Mouse (Mus musculus) kidney, embryonic 16.5 days (tissue): ENCODE results near the gene Ddx23. TPM values are rescaled to one million over a fixed set of nuclear protein-coding genes. Genes with fewer than 3 reads are reported as not detected.

Experiments
- ATAC-seq: fragments of 200-750 bp; cut with Nextera tagmentation; 2 replicates; pipeline ENCODE4 v1.8.0; 2017; ENCODE audit warnings: moderate TSS enrichment; ENCODE audit not compliant: low FRiP score, low TSS enrichment
- H3K27ac ChIP-seq: fragments of 300-500 bp; sonication (generic); 2 replicates; pipeline ENCODE4 v1.5.1; 2014; ENCODE audit warnings: low read length
- H3K27me3 ChIP-seq: fragments of 300-500 bp; sonication (generic); 2 replicates; pipeline ENCODE4 v1.6.1; 2014; ENCODE audit warnings: low read length, control low read depth, mixed read lengths; ENCODE audit not compliant: insufficient read depth
- H3K36me3 ChIP-seq: fragments of 300-500 bp; sonication (generic); 2 replicates; pipeline ENCODE4 v1.6.1; 2014; ENCODE audit warnings: low read length, control low read depth, mixed read lengths; ENCODE audit not compliant: insufficient read depth
- H3K4me1 ChIP-seq: fragments of 300-500 bp; sonication (generic); 2 replicates; pipeline ENCODE4 v1.6.1; 2014; ENCODE audit warnings: low read length, control low read depth, mixed read lengths; ENCODE audit not compliant: insufficient read depth
- H3K4me2 ChIP-seq: fragments of 300-500 bp; sonication (generic); replicated peaks from 2 replicates; pipeline ENCODE4 v1.6.1; 2014; ENCODE audit warnings: low read depth, low read length
- H3K4me3 ChIP-seq: fragments of 300-500 bp; sonication (generic); 2 replicates; pipeline ENCODE4 v1.5.1; 2014; ENCODE audit warnings: mild to moderate bottlenecking, low read length
- H3K9ac ChIP-seq: fragments of 300-500 bp; sonication (generic); replicated peaks from 2 replicates; pipeline ENCODE4 v1.6.1; 2014; ENCODE audit warnings: low read length
- H3K9me3 ChIP-seq: fragments of 300-500 bp; sonication (generic); 2 replicates; pipeline ENCODE4 v1.6.1; 2016; ENCODE audit warnings: low read length, control low read depth
- WGBS: fragments of 180-500 bp; shearing (Covaris S2); extraction: QIAGEN DNeasy Blood & Tissue Kit; methylation state at CpG from one replicate; pipeline ENCODE4 v1.1.7; 2014; 5-methylcytosine and 5-hydroxymethylcytosine counted together
- polyA plus RNA-seq: library from polyadenylated mRNA; unstranded; fragments of >200 nt; fragmentation: Nextera tagmentation; extraction: Ambion mirVana; gene quantifications from 2 replicates; pipeline ENCODE4 v1.2.1, GENCODE M21; 2015

Ddx23 gene
- polyA plus RNA-seq, 1 experiment from 2014 or later, result 19.0 TPM

DNA sequence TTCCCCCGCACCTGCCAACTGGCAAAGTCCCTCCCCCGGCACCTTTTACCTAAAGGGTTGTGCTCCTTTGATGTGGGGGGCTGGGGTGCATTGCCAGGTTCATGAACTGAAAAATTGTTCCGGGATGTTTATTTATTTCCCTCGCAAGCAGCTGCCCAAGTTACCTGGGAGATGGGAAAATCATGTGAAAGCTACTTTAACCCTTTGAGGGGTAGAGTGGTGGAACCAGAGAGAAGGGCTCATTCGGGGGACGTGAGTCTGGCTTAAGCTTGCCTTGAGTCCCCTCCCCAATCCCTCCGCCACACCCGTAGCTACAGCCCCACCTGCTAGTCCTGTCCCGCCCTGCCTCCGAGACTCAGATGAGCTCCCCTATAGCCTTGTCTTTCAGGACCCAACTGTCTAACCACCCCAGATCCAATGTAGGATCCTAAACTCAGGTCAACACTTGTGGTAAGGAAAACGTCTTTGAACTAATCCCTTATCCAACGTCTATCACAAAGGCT, 52.5 kb downstream of the Ddx23 start:
- H3K4me3 ChIP-seq, result peak overlapping the region; percentile 79
- peaks cover 41% of the 10 kb centered on the region for H3K4me1 ChIP-seq
- H3K4me2 ChIP-seq, result peak overlapping the region; percentile 88
- H3K9ac ChIP-seq, result peak overlapping the region; percentile 92
- peak overlapping the region; percentile 97 for H3K27ac ChIP-seq
- 3% methylated on average over 12 of the region's 12 CpGs for WGBS
- no peaks in the 10 kb centered on the region for H3K27me3 ChIP-seq
- H3K36me3 ChIP-seq, result no peaks in the 10 kb centered on the region
- ATAC-seq, result peak; percentile 24
- no peaks in the 10 kb centered on the region for H3K9me3 ChIP-seq

DNA sequence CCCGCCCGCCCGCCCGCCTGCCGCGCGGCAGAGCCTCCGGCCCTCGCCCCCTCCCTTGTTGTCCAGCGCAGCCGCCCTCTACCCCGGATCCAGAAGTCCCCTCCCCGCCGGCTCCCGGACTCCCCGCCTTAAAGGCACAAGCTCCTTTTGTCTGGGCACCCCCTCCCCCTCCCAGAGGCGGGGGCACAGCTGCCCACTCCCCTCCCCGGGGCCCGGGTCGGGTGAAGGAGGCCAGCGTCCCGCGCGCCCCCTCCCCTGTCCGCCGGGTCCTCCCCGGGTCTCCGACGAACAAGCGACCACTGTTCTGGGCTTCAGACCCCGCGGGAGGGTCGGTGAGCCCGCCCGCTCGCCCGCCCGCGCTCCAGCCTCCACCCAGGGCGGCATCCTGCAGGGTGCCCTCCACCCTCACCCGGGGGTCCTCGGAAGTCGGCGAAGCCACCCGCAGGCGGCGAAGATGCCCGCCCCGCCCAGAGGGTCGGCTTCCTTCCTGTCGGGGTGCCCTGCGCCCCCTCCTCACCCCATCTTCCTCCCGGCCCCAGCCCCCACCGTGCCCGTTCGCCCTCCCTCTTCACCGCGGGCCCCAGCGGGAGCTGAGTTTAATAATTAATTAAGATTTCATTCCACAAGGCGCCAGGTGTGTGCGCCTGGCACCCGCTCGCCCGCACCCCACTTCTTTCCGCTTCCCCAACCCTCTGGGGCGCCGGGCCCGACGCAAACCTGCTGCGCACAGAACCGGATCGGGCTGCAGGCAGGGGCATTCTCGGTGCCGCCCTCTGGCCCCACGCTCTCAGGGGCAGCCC, 53.2 kb downstream of the Ddx23 start, which contains the start of gene Adcy6:
Adcy6 (minus strand) TSS at position 746 of the 800 bp plus-strand sequence.
- Histone ChIP-seq H3K4me2 (peak within 1 kb of the TSS; percentile 88), H3K9me3 (no peaks in the 10 kb centered on the region), H3K4me1 (peaks cover 45% of the 10 kb centered on the region), H3K9ac (peak within 1 kb of the TSS; percentile 92), H3K4me3 (peak within 1 kb of the TSS; percentile 79), H3K27ac (peak within 1 kb of the TSS; percentile 97), H3K27me3 (no peaks in the 10 kb centered on the region), H3K36me3 (no peaks in the 10 kb centered on the region; the same call in 1 of the 2 replicates)
- peak; percentile 78 for ATAC-seq
- under 1% methylated on average over 51 of the region's 75 CpGs for WGBS

DNA sequence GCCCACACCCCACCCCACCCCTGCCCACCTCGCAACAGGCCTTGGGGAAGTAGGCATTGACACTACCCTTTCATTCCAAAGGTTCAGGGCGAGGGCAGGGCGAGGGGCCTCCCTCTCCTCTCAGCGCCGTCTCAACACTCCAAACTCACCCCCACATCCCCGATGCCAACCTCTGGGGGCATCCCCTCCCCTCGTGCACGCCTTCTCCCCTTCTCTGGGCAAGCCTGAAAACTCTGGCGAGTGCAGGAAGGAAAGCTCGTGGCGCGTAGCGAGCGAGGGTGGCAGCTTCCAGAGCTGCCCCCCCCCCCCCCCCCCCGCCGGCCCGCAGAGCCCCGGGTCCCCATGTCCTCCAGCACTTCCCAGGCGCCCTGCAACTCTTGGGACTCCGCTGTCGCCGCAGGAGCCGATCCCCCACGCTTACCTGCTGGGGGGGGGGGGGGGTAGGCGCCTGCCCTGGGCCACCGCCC, 53.9 kb downstream of the Ddx23 start:
- Histone ChIP-seq H3K4me3 (peak overlapping the region; percentile 79), H3K9ac (peak overlapping the region; percentile 92), H3K4me2 (peak overlapping the region; percentile 88), H3K27ac (peak overlapping the region; percentile 97), H3K27me3 (no peaks in the 10 kb centered on the region), H3K36me3 (peaks cover 6% of the 10 kb centered on the region), H3K4me1 (peaks cover 52% of the 10 kb centered on the region), H3K9me3 (no peaks in the 10 kb centered on the region)
- ATAC-seq, result peak; percentile 9; the same call in 1 of the 2 replicates
- 0% methylated on average over 8 of the region's 26 CpGs for WGBS

DNA sequence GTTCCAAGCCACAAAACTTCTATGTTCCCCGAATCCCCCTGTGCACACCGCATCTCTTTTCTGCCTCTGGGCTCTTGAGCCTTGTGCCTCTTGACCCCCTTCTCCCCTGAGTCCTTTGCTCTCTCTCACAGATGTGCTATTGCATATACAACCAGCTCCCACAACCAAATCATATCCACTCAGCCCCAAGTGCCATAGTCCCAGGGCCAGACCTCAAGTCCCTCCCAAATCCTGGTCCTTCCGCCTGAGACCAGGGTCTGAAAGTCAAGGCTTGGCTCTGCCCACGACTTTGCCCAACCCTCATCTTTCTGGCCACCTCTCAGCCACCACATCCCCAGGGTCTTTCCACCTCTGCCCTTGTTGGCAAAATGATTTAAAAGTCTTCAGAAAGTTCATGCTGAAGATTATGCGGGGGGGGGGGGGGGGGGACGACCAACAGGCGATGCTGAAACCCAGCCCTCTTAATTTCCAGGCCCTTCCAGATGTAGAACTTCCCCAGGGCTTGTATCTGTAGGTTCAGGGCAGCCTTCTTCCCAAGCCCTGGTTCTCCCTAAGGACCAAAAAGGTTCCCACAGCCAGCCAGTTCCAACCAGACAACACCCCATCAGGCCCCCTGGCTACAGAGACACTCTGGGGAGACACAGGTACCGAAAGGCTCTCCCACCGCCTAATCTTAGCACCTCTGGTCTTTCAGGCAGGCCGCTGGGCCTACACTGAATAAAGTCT, 54.5 kb downstream of the Ddx23 start:
- peak overlapping the region; percentile 79 for H3K4me3 ChIP-seq
- H3K9me3 ChIP-seq, result no peaks in the 10 kb centered on the region
- H3K36me3 ChIP-seq, result peaks cover 12% of the 10 kb centered on the region
- no peaks in the 10 kb centered on the region for H3K27me3 ChIP-seq
- peak overlapping the region; percentile 97 for H3K27ac ChIP-seq
- H3K4me2 ChIP-seq, result peak overlapping the region; percentile 88
- H3K4me1 ChIP-seq, result peaks cover 58% of the 10 kb centered on the region
- H3K9ac ChIP-seq, result peak overlapping the region; percentile 92
- WGBS, result 11% methylated on average over 7 of the region's 10 CpGs
- ATAC-seq, result no peak

- 25% methylated on average over 4 of the region's 4 CpGs for WGBS
- peak overlapping the region; percentile 79 for H3K4me3 ChIP-seq
- H3K27me3 ChIP-seq, result no peaks in the 10 kb centered on the region
- H3K27ac ChIP-seq, result peak overlapping the region; percentile 97
- peak overlapping the region; percentile 92 for H3K9ac ChIP-seq
- peak overlapping the region; percentile 88 for H3K4me2 ChIP-seq
- 0 out of 2 replicates have a peak, but pooled peaks have one; percentile 7 for ATAC-seq
- peaks cover 65% of the 10 kb centered on the region for H3K4me1 ChIP-seq
- H3K36me3 ChIP-seq, result peaks cover 14% of the 10 kb centered on the region
- H3K9me3 ChIP-seq, result no peaks in the 10 kb centered on the region
Observed at GRCm38 (mm10) chr15:98607557-98607956, 55.1 kb downstream of the Ddx23 start.

DNA sequence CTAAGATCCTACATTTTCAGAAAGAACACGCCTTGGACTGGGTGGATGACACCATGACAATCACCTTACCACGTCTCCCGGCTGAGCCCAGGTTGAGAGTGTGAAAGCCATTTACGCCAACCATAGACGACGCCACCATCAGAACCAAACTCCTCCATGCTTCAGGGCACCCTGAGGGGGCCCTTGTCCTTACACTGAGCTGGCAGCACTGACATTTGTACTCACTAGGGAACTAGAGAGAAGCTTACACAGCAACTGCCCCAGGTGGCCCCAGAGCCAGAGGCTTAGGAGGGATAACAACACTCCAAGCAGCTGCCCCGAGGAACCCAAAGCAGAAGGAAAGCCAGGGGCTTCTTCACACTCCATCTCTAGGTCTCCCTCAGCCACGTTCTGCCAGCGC, 56.0 kb downstream of the Ddx23 start:
- Histone ChIP-seq H3K27ac (peak overlapping the region; percentile 97; the same call in 1 of the 2 replicates), H3K4me3 (peak overlapping the region; percentile 79)
- ATAC-seq, result no peak

DNA sequence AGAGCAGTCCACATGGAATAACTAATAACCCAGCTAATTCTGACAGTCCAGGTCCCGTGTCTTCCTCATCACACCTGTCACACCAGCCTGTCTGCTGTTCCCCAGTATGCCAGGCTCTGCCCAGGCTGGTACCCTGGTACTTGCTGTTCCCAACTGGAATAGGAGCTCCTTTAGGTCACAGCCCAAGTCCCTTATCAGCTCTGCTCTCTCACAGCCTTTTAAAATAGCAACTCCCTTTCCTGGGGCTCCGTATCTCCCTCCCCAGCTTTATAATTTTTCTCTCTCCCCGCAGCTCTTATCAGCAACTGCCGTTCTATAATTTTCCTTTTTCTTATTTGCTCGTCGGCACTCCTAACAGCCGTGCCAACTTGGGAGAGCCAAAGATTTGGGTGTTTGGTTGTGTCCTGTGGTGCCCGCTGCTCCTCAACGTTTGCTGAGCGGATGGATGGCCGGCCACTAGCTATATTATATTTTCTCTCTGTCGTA, 56.6 kb downstream of the Ddx23 start:
- no peak overlapping the region for H3K27ac ChIP-seq
- H3K4me2 ChIP-seq, result no peak overlapping the region; the same call in 1 of the 2 replicates
- no peak overlapping the region for H3K4me3 ChIP-seq
- ATAC-seq, result no peak
- 77% methylated on average over 12 of the region's 12 CpGs for WGBS
- H3K27me3 ChIP-seq, result no peaks in the 10 kb centered on the region
- no peak overlapping the region for H3K9ac ChIP-seq
- no peaks in the 10 kb centered on the region for H3K9me3 ChIP-seq
- H3K36me3 ChIP-seq, result peaks cover 14% of the 10 kb centered on the region
- peaks cover 78% of the 10 kb centered on the region for H3K4me1 ChIP-seq

More for the DNA sequence above, 56.0 kb downstream of the Ddx23 start:
- H3K9ac ChIP-seq, result peak overlapping the region; percentile 92; the same call in 1 of the 2 replicates
- H3K27me3 ChIP-seq, result no peaks in the 10 kb centered on the region
- peak overlapping the region; percentile 88 for H3K4me2 ChIP-seq
- no peaks in the 10 kb centered on the region for H3K9me3 ChIP-seq
- peaks cover 73% of the 10 kb centered on the region for H3K4me1 ChIP-seq
- WGBS, result 55% methylated on average over 9 of the region's 9 CpGs
- H3K36me3 ChIP-seq, result peaks cover 14% of the 10 kb centered on the region

GRCm38 (mm10) chr15:98604041-98604575, 58.6 kb downstream of the Ddx23 start:
- Histone ChIP-seq H3K27me3 (no peaks in the 10 kb centered on the region), H3K9ac (0 out of 2 replicates have a peak overlapping the region, but pooled peaks have one; percentile 65), H3K36me3 (peaks cover 26% of the 10 kb centered on the region), H3K4me1 (peaks cover 79% of the 10 kb centered on the region), H3K4me3 (no peak overlapping the region), H3K27ac (peak overlapping the region; percentile 91; the same call in 1 of the 2 replicates), H3K9me3 (no peaks in the 10 kb centered on the region), H3K4me2 (peak overlapping the region; percentile 64; the same call in 1 of the 2 replicates)
- ATAC-seq, result no peak
- 82% methylated on average over 24 of the region's 24 CpGs for whole genome bisulfite sequencing

GRCm38 (mm10) chr15:98602921-98603458, 59.7 kb downstream of the Ddx23 start:
- Histone ChIP-seq H3K4me1 (peaks cover 73% of the 10 kb centered on the region), H3K36me3 (peaks cover 36% of the 10 kb centered on the region), H3K27me3 (no peaks in the 10 kb centered on the region), H3K9ac (peak overlapping the region; percentile 65), H3K27ac (peak overlapping the region; percentile 91), H3K4me3 (peak overlapping the region; percentile 45), H3K9me3 (no peaks in the 10 kb centered on the region), H3K4me2 (peak overlapping the region; percentile 64)
- WGBS, result 21% methylated on average over 4 of the region's 4 CpGs
- no peak; the same call in 1 of the 2 replicates for ATAC-seq
